ENCODE assay signal across 27 mouse cellular contexts in the genomic region with DNA sequence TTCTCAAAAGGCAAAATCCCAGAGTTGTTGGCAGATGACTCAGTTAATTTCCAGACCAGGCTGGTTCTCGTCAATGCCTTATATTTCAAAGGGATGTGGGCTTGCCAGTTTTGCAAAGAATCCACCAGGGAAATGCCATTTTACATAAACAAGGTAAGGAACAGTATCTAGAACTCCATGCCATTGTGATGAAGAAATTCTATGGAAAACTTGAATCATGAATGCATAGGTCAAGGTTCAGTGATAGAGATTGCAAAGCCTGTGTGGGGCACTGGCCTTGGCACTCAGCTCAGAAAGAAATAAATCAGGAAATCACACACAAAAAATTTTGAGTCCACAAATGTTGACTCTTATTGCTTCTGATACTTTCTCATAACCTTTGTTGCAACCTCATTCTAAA. TPM values are rescaled to one million over a fixed set of nuclear protein-coding genes. Genes with fewer than 3 reads are reported as not detected.
A peak's percentile ranks its signal among the peaks of the same experiment; 100 is the strongest.
DNase-seq lines count a peak whose midpoint lies in the region; ATAC-seq lines count a peak whose summit lies in the region.
"Had no signal": no experiment of that assay in that cellular context is flagged by ENCODE, and none has a peak within 500 bp of the region (broad histone marks: within the 10 kb centered on the region; RNA-seq: fewer than 3 reads in every experiment).

No protein-coding gene starts in this region.

- no peak overlapping the region for H3K4me3 ChIP-seq in kidney, embryonic 14.5 days (ENCODE audit: low read length)
- H3K4me3 ChIP-seq: forebrain, embryonic 10.5 days; forebrain, embryonic 13.5 days; heart, adult 2 months; heart, embryonic 10.5 days; heart, embryonic 13.5 days; hindbrain, embryonic 12.5 days; hindbrain, embryonic 15.5 days; kidney, embryonic 15.5 days had no signal

- no peaks in the 10 kb centered on the region for H3K4me1 ChIP-seq in kidney, embryonic 14.5 days (ENCODE audit: control insufficient read depth, insufficient read depth, low read length)
- H3K4me1 ChIP-seq: forebrain, embryonic 10.5 days; forebrain, embryonic 13.5 days; heart, embryonic 10.5 days; heart, embryonic 13.5 days; hindbrain, embryonic 12.5 days; hindbrain, embryonic 15.5 days; kidney, embryonic 15.5 days had no signal

- no peak for ATAC-seq in kidney, embryonic 14.5 days (ENCODE audit: low FRiP score, low TSS enrichment)
- ATAC-seq: activated CD4-positive, CD25-positive, alpha-beta regulatory T cell, adult 4 months; CD4-positive, CD25-positive, alpha-beta regulatory T cell, adult 4 months; forebrain, embryonic 13.5 days; intestine, postnatal 0 days had no signal

- no peaks in the 10 kb centered on the region for H3K9me3 ChIP-seq in kidney, embryonic 14.5 days (ENCODE audit: control insufficient read depth, low read length)
- H3K9me3 ChIP-seq: forebrain, embryonic 10.5 days; forebrain, embryonic 13.5 days; heart, embryonic 10.5 days; hindbrain, embryonic 12.5 days; hindbrain, embryonic 15.5 days; kidney, embryonic 15.5 days had no signal

- H3K27ac ChIP-seq in kidney, embryonic 14.5 days (ENCODE audit: low read depth, low read length) = no peak overlapping the region
- H3K27ac ChIP-seq: forebrain, embryonic 10.5 days; forebrain, embryonic 13.5 days; heart, adult 2 months; heart, embryonic 10.5 days; heart, embryonic 13.5 days; hindbrain, embryonic 12.5 days; hindbrain, embryonic 15.5 days; kidney, embryonic 15.5 days had no signal

- 87% methylated on average over 1 of the region's 1 CpGs for WGBS in kidney, embryonic 14.5 days

- intact Hi-C loops in heart, postnatal 10 days (cut with DNase I) = no loop called here

- no peaks in the 10 kb centered on the region for H3K27me3 ChIP-seq in kidney, embryonic 14.5 days (ENCODE audit: control insufficient read depth, insufficient read depth, low read length)
- H3K27me3 ChIP-seq: forebrain, embryonic 13.5 days; heart, embryonic 13.5 days; hindbrain, embryonic 12.5 days; hindbrain, embryonic 15.5 days; kidney, embryonic 15.5 days had no signal

- H3K9ac ChIP-seq in kidney, embryonic 14.5 days (ENCODE audit: low read depth, low read length) = no peak overlapping the region
- H3K9ac ChIP-seq: forebrain, embryonic 13.5 days; heart, embryonic 13.5 days; hindbrain, embryonic 12.5 days; hindbrain, embryonic 15.5 days; kidney, embryonic 15.5 days had no signal

- peak; percentile 61 for DNase-seq in adrenal gland, adult 2 months
- no peak for DNase-seq in adrenal gland, postnatal 4 days (ENCODE audit: low spot score in 2 of 2)
- peak; percentile 31 for DNase-seq in heart, adult 11 months
- no peak for DNase-seq in heart, postnatal 10 days
- peak; percentile 24 to 28 for DNase-seq in adrenal gland, postnatal 36 days
- DNase-seq: cerebellum, adult 18-20 months; cerebellum, adult 9-10 months; cerebellum, postnatal 14 days; gastrocnemius, postnatal 25 days; heart, adult 2 months; kidney, adult 2 months had no signal

- no peak overlapping the region for H3K4me2 ChIP-seq in kidney, embryonic 14.5 days (replicated peaks; ENCODE audit: low read depth, low read length)
- H3K4me2 ChIP-seq: forebrain, embryonic 13.5 days; heart, embryonic 13.5 days; hindbrain, embryonic 12.5 days; hindbrain, embryonic 15.5 days; kidney, embryonic 15.5 days had no signal

- no peaks in the 10 kb centered on the region for H3K36me3 ChIP-seq in kidney, embryonic 14.5 days (ENCODE audit: control insufficient read depth, insufficient read depth, low read length)
- H3K36me3 ChIP-seq: forebrain, embryonic 10.5 days; heart, embryonic 10.5 days; heart, embryonic 13.5 days; hindbrain, embryonic 12.5 days; hindbrain, embryonic 15.5 days; kidney, embryonic 15.5 days had no signal

RNA-seq across cellular contexts. Expression of gene Serpinb9b, which starts 8.3 kb away (rescaled TPM):
- under 1 TPM; 0.09 to 0.17 TPM for total RNA-seq in adrenal gland, adult 2 months (2021)
- polyA plus RNA-seq in adrenal gland, adult 2 months (2012; rRNA removed) = 0.04 TPM in 1 of 2 replicates, not detected in the other
- total RNA-seq in adrenal gland, postnatal 4 days (2021) = under 1 TPM in 1 of 2 experiments, not detected in 1; 0.08 TPM
- total RNA-seq in heart, postnatal 10 days (2021) = under 1 TPM; 0.10 to 0.43 TPM
- under 1 TPM; 0.13 to 0.16 TPM for total RNA-seq in adrenal gland, postnatal 36 days (2021)
- not detected in 2 replicates for polyA plus RNA-seq in kidney, embryonic 14.5 days (2014; fragmentation: Nextera tagmentation; extraction: Ambion mirVana)
- total RNA-seq: gastrocnemius, adult 8-10 months; gastrocnemius, postnatal 25 days; hematopoietic stem cell, adult 5-6 weeks had no signal
- polyA plus RNA-seq: forebrain, embryonic 10.5 days had no signal

RNA-seq across cellular contexts. Expression of gene Serpinb9, which starts 32.5 kb away (rescaled TPM):
- total RNA-seq in adrenal gland, adult 2 months (2021) = 10 to 100 TPM; 19.0 to 19.4 TPM
- 3.0 TPM in 2 replicates for polyA plus RNA-seq in adrenal gland, adult 2 months (2012; rRNA removed)
- total RNA-seq in adrenal gland, postnatal 4 days (2021) = 10 to 100 TPM; 18.3 to 18.7 TPM
- total RNA-seq in heart, postnatal 10 days (2021) = 10 to 100 TPM in 1 of 2 experiments, 1 to 10 TPM in 1; 6.9 to 10.1 TPM
- total RNA-seq in adrenal gland, postnatal 36 days (2021) = 10 to 100 TPM; 18.7 to 20.0 TPM
- polyA plus RNA-seq in kidney, embryonic 14.5 days (2014; fragmentation: Nextera tagmentation; extraction: Ambion mirVana) = 6.9 and 7.9 TPM in 2 replicates

RNA-seq across cellular contexts. Expression of gene Serpinb1b, which starts 42.9 kb away (rescaled TPM):
- under 1 TPM in 1 of 2 experiments, not detected in 1; 0.17 TPM for total RNA-seq in adrenal gland, adult 2 months (2021)
- 0.10 and 0.35 TPM in 2 replicates for polyA plus RNA-seq in adrenal gland, adult 2 months (2012; rRNA removed)
- under 1 TPM; 0.42 to 0.76 TPM for total RNA-seq in adrenal gland, postnatal 4 days (2021)
- not detected for total RNA-seq in heart, postnatal 10 days (2021)
- under 1 TPM; 0.17 to 0.49 TPM for total RNA-seq in adrenal gland, postnatal 36 days (2021)
- polyA plus RNA-seq in kidney, embryonic 14.5 days (2014; fragmentation: Nextera tagmentation; extraction: Ambion mirVana) = not detected in 2 replicates
- total RNA-seq: gastrocnemius, adult 8-10 months; gastrocnemius, postnatal 25 days; heart, adult 2 months; heart, postnatal 25 days; hematopoietic stem cell, adult 5-6 weeks; MEL had no signal
- polyA plus RNA-seq: activated CD4-positive, CD25-positive, alpha-beta regulatory T cell, adult 4 months; CD4-positive, CD25-positive, alpha-beta regulatory T cell, adult 4 months; forebrain, embryonic 10.5 days; heart, adult 2 months; heart, embryonic 10.5 days; heart, embryonic 13.5 days; intestine, embryonic 14.5 days; kidney, adult 2 months; kidney, embryonic 15.5 days had no signal

Comparison
In these comparisons a context has a peak if more than half of its experiments do, and no peak if none do; other contexts are left out.
1. DNase-seq: peak in adrenal gland, adult 2 months (single experiment), heart, adult 11 months (single experiment) and adrenal gland, postnatal 36 days (2 of 2); none in adrenal gland, postnatal 4 days (0 of 2) and heart, postnatal 10 days (0 of 2).